Mouse (Mus musculus) Patski (cell line): ENCODE measurements around the gene Ces2g. TPM values are rescaled to one million over a fixed set of nuclear protein-coding genes. Genes with fewer than 3 reads are reported as not detected.
A peak's percentile ranks its signal among the peaks of the same experiment; 100 is the strongest.

Experiments
- ATAC-seq: fragments of 100-300 bp; one replicate; pipeline ENCODE4 v1.8.0; 2021
- CTCF ChIA-PET: fragments of 350-600 bp; sonication (Branson Sonifier 250); formaldehyde crosslinking; loops from one replicate; lab custom pipeline; 2022; ENCODE audit warnings: inconsistent platforms; lab: Charles Lee
- POLR2A ChIA-PET: fragments of 350-600 bp; sonication (Branson Sonifier 250); formaldehyde crosslinking; loops from one replicate; lab custom pipeline; 2022; ENCODE audit warnings: antibody characterized with exemption, inconsistent platforms; lab: Charles Lee
- DNase-seq: peaks from one replicate; pipeline ENCODE4 v3.0.0-alpha.2; 2011; ENCODE audit warnings: low read depth, low spot score
- H3K27me3 ChIP-seq: fragments of 371-371 bp; one replicate; pipeline ENCODE4 v1.5.1; 2021
- CTCF ChIP-seq: fragments of 100-300 bp; IDR thresholded peaks from one replicate; pipeline ENCODE4 v1.5.1; 2021
- in situ Hi-C: fragments of 300-500 bp; cut with MboI; formaldehyde crosslinking; loops from 3 replicates; pipeline ENCODE4 v1.11.1; 2018; ENCODE audit warnings: low pct_unique_long_range_greater_than_20kb, mixed read lengths
- polyA plus RNA-seq: library from polyadenylated mRNA; unstranded; gene quantifications from one replicate; pipeline ENCODE4 v1.2.3, GENCODE M21; 2021

The Ces2g gene
- polyA plus RNA-seq, 1 experiment from 2014 or later: not detected

DNA sequence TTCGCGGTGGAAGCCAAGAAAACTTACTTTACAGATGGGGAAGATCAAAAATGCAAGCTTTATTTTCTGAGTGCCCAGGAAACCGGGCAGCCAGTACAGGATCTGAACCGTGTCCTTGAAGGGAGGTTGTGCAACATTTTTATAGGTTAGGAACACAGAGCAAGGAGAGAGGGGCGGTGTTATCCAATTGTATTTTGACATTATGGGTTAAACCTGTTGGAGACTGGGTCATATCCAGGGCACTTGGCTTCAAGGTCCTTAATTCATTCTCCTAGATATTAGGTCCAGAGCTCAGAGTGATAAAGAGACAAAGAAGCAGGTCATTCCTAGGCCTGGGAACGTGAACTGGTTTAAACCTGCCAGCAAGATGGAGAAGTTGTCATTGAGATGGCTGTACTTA, 37.7 kb downstream of the Ces2g start:
- CTCF ChIA-PET: no interaction called here
- no peak for ATAC-seq

DNA sequence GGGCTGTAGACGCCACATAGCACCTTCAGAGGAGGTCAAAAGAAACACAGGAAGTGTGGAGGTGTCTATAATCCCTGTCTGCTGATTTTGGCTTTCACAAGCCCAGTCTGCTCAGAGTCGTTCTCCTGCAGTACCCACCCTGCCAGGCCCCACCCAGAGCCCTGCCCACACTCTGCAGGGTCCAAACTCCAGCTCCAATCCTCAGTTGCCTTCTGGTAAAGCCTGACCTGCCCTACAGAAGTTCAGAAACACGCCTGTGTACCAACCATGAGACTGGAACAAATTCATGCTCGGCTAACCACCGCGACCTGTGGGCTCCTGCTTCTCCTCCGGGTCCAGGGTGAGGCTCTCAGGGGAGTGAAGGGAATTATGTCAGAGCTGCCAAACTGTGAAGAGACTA, 39.1 kb downstream of the Ces2g start, which contains the start of gene Ces2h:
Ces2h (plus strand) TSS at position 268 of the 400 bp plus-strand sequence.
- H3K27me3 ChIP-seq: peaks cover 7% of the 10 kb centered on the region
- no peak for TF ChIP-seq CTCF
- ChIA-PET CTCF (no interaction called here), POLR2A (no interaction called here)
- ATAC-seq (no peak), DNase-seq (no peak)
- in situ Hi-C loops: no loop called here

More for the DNA sequence above, 37.7 kb downstream of the Ces2g start:
- TF ChIP-seq CTCF: no peak
- peaks cover 15% of the 10 kb centered on the region for H3K27me3 ChIP-seq
- POLR2A ChIA-PET: no interaction called here
- in situ Hi-C loops: no loop called here
- no peak for DNase-seq

DNA sequence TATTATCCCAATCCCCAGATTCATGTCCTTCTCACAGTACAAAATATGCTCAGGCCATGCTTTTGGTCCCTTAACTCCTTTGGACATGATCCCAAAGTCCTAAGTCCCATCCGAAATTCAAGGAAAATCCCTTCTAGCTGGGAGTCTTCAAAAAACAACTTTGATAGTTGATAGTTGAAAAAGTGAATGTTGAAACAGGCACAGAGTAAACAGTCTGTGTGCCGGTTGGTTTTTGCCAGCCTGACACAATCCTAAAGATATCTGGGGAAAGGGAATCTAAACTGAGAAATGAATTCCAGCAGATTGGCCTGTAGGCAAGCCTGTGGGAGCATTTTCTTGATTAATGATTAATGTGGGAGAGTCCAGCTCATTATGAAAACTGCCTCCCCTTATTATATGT, 48.5 kb downstream of the Ces2g start:
- ATAC-seq: no peak
- in situ Hi-C loops: no loop called here
- DNase-seq: no peak
- CTCF ChIA-PET: no interaction called here
- TF ChIP-seq CTCF: no peak
- POLR2A ChIA-PET: no interaction called here
- H3K27me3 ChIP-seq: peaks cover under 1% of the 10 kb centered on the region

DNA sequence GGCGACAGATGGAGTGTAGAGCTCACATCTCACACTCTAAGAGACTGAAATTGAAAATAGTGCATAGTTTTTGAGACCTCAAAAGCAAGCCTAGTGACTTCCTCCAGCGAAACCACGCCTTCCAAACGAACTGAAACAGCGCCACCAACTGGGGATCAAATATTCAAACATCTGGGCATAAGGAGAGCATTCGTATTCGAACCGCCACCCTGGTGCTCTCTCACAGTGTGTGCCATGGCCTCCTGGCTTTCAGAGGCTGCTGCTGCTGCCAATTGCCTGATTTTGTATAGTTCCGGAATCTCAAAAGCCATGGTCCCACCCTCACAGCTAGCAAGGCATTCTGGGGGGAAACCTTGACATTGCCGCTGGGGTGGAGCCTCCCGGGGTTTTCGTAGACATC, 49.6 kb downstream of the Ces2g start:
- H3K27me3 ChIP-seq: peaks cover 9% of the 10 kb centered on the region
- ChIA-PET POLR2A (no interaction called here), CTCF (no interaction called here)
- DNase-seq (no peak), ATAC-seq (no peak)
- peak; percentile 17 for TF ChIP-seq CTCF
- in situ Hi-C loops: no loop called here

DNA sequence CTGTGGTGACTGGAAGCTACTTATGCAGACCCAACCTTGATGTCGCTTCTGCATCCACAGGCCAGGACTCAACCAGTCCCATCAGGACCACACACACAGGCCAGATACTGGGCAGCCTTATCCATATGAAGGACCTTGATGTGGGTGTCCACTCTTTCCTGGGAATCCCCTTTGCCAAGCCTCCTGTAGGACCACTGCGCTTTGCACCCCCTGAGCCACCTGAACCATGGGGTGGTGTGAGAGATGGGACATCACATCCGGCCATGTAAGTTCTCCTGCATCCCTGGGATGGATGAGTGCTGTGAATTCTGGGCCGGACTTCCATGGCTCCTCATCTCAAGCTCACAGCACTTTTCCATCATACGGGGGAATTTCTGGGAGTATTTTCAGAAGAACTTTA, 52.9 kb downstream of the Ces2g start:
- no peak for TF ChIP-seq CTCF
- peaks cover 9% of the 10 kb centered on the region for H3K27me3 ChIP-seq
- DNase-seq (no peak), ATAC-seq (no peak)
- in situ Hi-C loops: no loop called here
- ChIA-PET CTCF (no interaction called here), POLR2A (no interaction called here)

Other genes starting within 250 kb of the Ces2g start
- gene Ces2a, start 227.7 kb upstream of the Ces2g start, polyA plus RNA-seq: not detected
- not detected for gene Ces2b, start 130.1 kb upstream of the Ces2g start, polyA plus RNA-seq
- not detected for gene Ces2c, start 114.7 kb upstream of the Ces2g start, polyA plus RNA-seq
- not detected for gene Ces2e, start 35.5 kb upstream of the Ces2g start, polyA plus RNA-seq
- not detected for gene Ces2f, start 14.4 kb upstream of the Ces2g start, polyA plus RNA-seq
- gene Ces2h, start 39.1 kb downstream of the Ces2g start, polyA plus RNA-seq: not detected
- not detected for gene Ces3a, start 86.9 kb downstream of the Ces2g start, polyA plus RNA-seq
- not detected for gene Ces3b, start 122.0 kb downstream of the Ces2g start, polyA plus RNA-seq
- not detected for gene Ces4a, start 170.1 kb downstream of the Ces2g start, polyA plus RNA-seq
- gene Cbfb, start 209.0 kb downstream of the Ces2g start, polyA plus RNA-seq: 64.4 TPM